Mouse (Mus musculus): ENCODE results near the gene Krtap4-7.

DNA sequence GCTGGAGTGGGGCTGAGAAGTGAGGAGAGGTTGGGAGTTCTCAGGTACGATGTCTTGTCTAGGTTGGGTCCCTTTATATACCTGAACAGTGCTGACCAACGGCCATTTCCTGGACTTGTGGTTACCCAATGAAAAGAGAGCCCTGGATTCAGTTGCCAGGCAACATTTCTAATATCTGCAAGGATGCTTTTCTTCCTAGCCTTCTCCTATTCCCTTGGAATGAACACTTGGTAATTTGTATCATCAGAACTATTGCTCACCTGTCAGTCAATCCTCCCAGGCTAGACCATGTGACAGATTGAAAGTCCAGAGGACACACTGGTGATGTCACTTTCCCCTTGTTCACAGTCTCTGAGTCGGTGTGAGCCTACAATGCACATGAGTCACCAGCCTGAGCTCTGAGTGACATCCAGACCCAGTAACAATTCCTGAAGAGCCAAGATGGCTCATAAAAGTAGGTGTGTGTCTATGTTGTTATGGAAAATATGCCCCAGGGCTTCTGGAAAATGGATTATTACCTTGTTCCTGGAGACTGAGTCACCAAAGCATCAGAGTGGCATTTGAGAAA is 29.0 kb downstream of the Krtap4-7 start, which contains the start of gene Krtap2-4:
- TF ChIP-seq CTCF (IDR thresholded peaks at IDR 0.05) (no peak), EP300 (IDR thresholded peaks at IDR 0.05) (no peak)

Measured in lung, postnatal 0 days (tissue).